Mouse (Mus musculus): ENCODE data around the gene Csmd2. TPM values are rescaled to one million over a fixed set of nuclear protein-coding genes. Genes with fewer than 3 reads are reported as not detected.

Gene Csmd2
- polyA plus RNA-seq, 1 experiment from 2014 or later: 4.3 TPM

GRCm38 (mm10) chr4:128152066-128152465 lies 164.4 kb downstream of the Csmd2 start:
- WGBS: 76% methylated on average over 3 of the region's 3 CpGs
- no peak overlapping the region for H3K4me2 ChIP-seq
- H3K9me3 ChIP-seq: no peaks in the 10 kb centered on the region
- H3K9ac ChIP-seq: no peak overlapping the region
- H3K4me1 ChIP-seq: no peaks in the 10 kb centered on the region
- no peaks in the 10 kb centered on the region for H3K27me3 ChIP-seq
- no peak overlapping the region for H3K4me3 ChIP-seq (replicated peaks)
- no peak for ATAC-seq (ENCODE audit: low FRiP score)
- H3K27ac ChIP-seq: no peak overlapping the region
- no peaks in the 10 kb centered on the region for H3K36me3 ChIP-seq (replicated peaks)

- 93% methylated on average over 4 of the region's 4 CpGs for WGBS
- H3K4me1 ChIP-seq: no peaks in the 10 kb centered on the region
- no peak for ATAC-seq (ENCODE audit: low FRiP score)
- no peak overlapping the region for H3K27ac ChIP-seq
- no peak overlapping the region for H3K9ac ChIP-seq
- no peaks in the 10 kb centered on the region for H3K36me3 ChIP-seq (replicated peaks)
- H3K4me3 ChIP-seq (replicated peaks): no peak overlapping the region
- no peaks in the 10 kb centered on the region for H3K9me3 ChIP-seq
- H3K27me3 ChIP-seq: no peaks in the 10 kb centered on the region
- H3K4me2 ChIP-seq: no peak overlapping the region
These were observed 165.5 kb downstream of the Csmd2 start for GRCm38 (mm10) chr4:128153144-128153543.

GRCm38 (mm10) chr4:128155226-128155625 lies 167.6 kb downstream of the Csmd2 start:
- WGBS: 19% methylated on average over 3 of the region's 3 CpGs
- Histone ChIP-seq H3K4me2 (no peak overlapping the region), H3K9ac (no peak overlapping the region), H3K9me3 (no peaks in the 10 kb centered on the region), H3K27me3 (no peaks in the 10 kb centered on the region), H3K4me1 (no peaks in the 10 kb centered on the region), H3K27ac (no peak overlapping the region), H3K36me3 (replicated peaks) (no peaks in the 10 kb centered on the region), H3K4me3 (replicated peaks) (no peak overlapping the region)
- no peak for ATAC-seq (ENCODE audit: low FRiP score)

GRCm38 (mm10) chr4:128160656-128161055 lies 173.0 kb downstream of the Csmd2 start:
- no peak overlapping the region for H3K27ac ChIP-seq
- H3K4me2 ChIP-seq: no peak overlapping the region
- H3K27me3 ChIP-seq: no peaks in the 10 kb centered on the region
- no peak overlapping the region for H3K4me3 ChIP-seq (replicated peaks)
- no peak for ATAC-seq (ENCODE audit: low FRiP score)
- H3K9ac ChIP-seq: no peak overlapping the region
- H3K36me3 ChIP-seq (replicated peaks): no peaks in the 10 kb centered on the region
- WGBS: 80% methylated on average over 2 of the region's 2 CpGs
- no peaks in the 10 kb centered on the region for H3K9me3 ChIP-seq
- H3K4me1 ChIP-seq: peaks cover 8% of the 10 kb centered on the region; the same call in 1 of the 2 replicates

GRCm38 (mm10) chr4:128170181-128170580 lies 182.5 kb downstream of the Csmd2 start:
- Histone ChIP-seq H3K4me3 (replicated peaks) (no peak overlapping the region), H3K4me2 (no peak overlapping the region), H3K4me1 (no peaks in the 10 kb centered on the region; the same call in 1 of the 2 replicates), H3K27ac (no peak overlapping the region), H3K27me3 (no peaks in the 10 kb centered on the region), H3K9ac (no peak overlapping the region), H3K36me3 (replicated peaks) (no peaks in the 10 kb centered on the region), H3K9me3 (no peaks in the 10 kb centered on the region)
- no peak for ATAC-seq (ENCODE audit: low FRiP score)
- 94% methylated on average over 8 of the region's 8 CpGs for WGBS

- Histone ChIP-seq H3K9ac (no peak overlapping the region), H3K36me3 (replicated peaks) (no peaks in the 10 kb centered on the region), H3K9me3 (no peaks in the 10 kb centered on the region), H3K4me3 (replicated peaks) (no peak overlapping the region), H3K27me3 (no peaks in the 10 kb centered on the region), H3K4me1 (peaks cover 9% of the 10 kb centered on the region), H3K4me2 (no peak overlapping the region), H3K27ac (no peak overlapping the region)
- ATAC-seq (ENCODE audit: low FRiP score): no peak
- 87% methylated on average over 9 of the region's 9 CpGs for WGBS
These were observed 183.6 kb downstream of the Csmd2 start for GRCm38 (mm10) chr4:128171233-128171632.

GRCm38 (mm10) chr4:128171701-128172100 lies 184.0 kb downstream of the Csmd2 start:
- Histone ChIP-seq H3K4me3 (replicated peaks) (no peak overlapping the region), H3K9ac (no peak overlapping the region), H3K4me1 (peaks cover 13% of the 10 kb centered on the region), H3K4me2 (no peak overlapping the region), H3K36me3 (replicated peaks) (no peaks in the 10 kb centered on the region), H3K27me3 (no peaks in the 10 kb centered on the region), H3K27ac (no peak overlapping the region), H3K9me3 (no peaks in the 10 kb centered on the region)
- ATAC-seq (ENCODE audit: low FRiP score): no peak
- WGBS: 100% methylated on average over 1 of the region's 1 CpGs

GRCm38 (mm10) chr4:128178974-128179373 lies 191.3 kb downstream of the Csmd2 start:
- H3K27me3 ChIP-seq: no peaks in the 10 kb centered on the region
- WGBS: 70% methylated on average over 8 of the region's 8 CpGs
- H3K27ac ChIP-seq: no peak overlapping the region
- H3K9ac ChIP-seq: no peak overlapping the region
- no peaks in the 10 kb centered on the region for H3K36me3 ChIP-seq (replicated peaks)
- no peak overlapping the region for H3K4me2 ChIP-seq
- no peak overlapping the region for H3K4me3 ChIP-seq (replicated peaks)
- peaks cover 24% of the 10 kb centered on the region for H3K4me1 ChIP-seq
- no peak for ATAC-seq (ENCODE audit: low FRiP score)
- H3K9me3 ChIP-seq: no peaks in the 10 kb centered on the region

GRCm38 (mm10) chr4:128179581-128179980 lies 191.9 kb downstream of the Csmd2 start:
- Histone ChIP-seq H3K27me3 (no peaks in the 10 kb centered on the region), H3K36me3 (replicated peaks) (no peaks in the 10 kb centered on the region), H3K4me2 (no peak overlapping the region), H3K27ac (no peak overlapping the region), H3K4me1 (peaks cover 24% of the 10 kb centered on the region), H3K4me3 (replicated peaks) (no peak overlapping the region), H3K9ac (no peak overlapping the region), H3K9me3 (no peaks in the 10 kb centered on the region)
- ATAC-seq (ENCODE audit: low FRiP score): no peak
- WGBS: 92% methylated on average over 2 of the region's 2 CpGs

GRCm38 (mm10) chr4:128184747-128185146 lies 197.1 kb downstream of the Csmd2 start:
- ATAC-seq (ENCODE audit: low FRiP score): no peak
- no peaks in the 10 kb centered on the region for H3K36me3 ChIP-seq (replicated peaks)
- H3K9ac ChIP-seq: no peak overlapping the region
- H3K27me3 ChIP-seq: no peaks in the 10 kb centered on the region
- peaks cover 5% of the 10 kb centered on the region; the same call in 1 of the 2 replicates for H3K4me1 ChIP-seq
- H3K4me3 ChIP-seq (replicated peaks): no peak overlapping the region
- H3K4me2 ChIP-seq: no peak overlapping the region
- 86% methylated on average over 1 of the region's 1 CpGs for WGBS
- H3K9me3 ChIP-seq: no peaks in the 10 kb centered on the region
- no peak overlapping the region for H3K27ac ChIP-seq

- H3K9ac ChIP-seq: no peak overlapping the region
- 91% methylated on average over 8 of the region's 8 CpGs for whole genome bisulfite sequencing
These were observed 206.8 kb downstream of the Csmd2 start for GRCm38 (mm10) chr4:128194454-128194853.

GRCm38 (mm10) chr4:128217991-128218595 lies 230.4 kb downstream of the Csmd2 start:
- Histone ChIP-seq H3K9me3 (no peaks in the 10 kb centered on the region), H3K9ac (no peak overlapping the region), H3K4me1 (peaks cover 1% of the 10 kb centered on the region), H3K36me3 (replicated peaks) (no peaks in the 10 kb centered on the region), H3K4me2 (no peak overlapping the region), H3K27ac (no peak overlapping the region), H3K27me3 (peaks cover 3% of the 10 kb centered on the region; the same call in 1 of the 2 replicates), H3K4me3 (replicated peaks) (no peak overlapping the region)
- no peak for ATAC-seq (ENCODE audit: low FRiP score)
- WGBS: 83% methylated on average over 13 of the region's 13 CpGs

More at GRCm38 (mm10) chr4:128194454-128194853, 206.8 kb downstream of the Csmd2 start:
- Histone ChIP-seq H3K4me3 (replicated peaks) (no peak overlapping the region), H3K9me3 (no peaks in the 10 kb centered on the region), H3K4me2 (no peak overlapping the region), H3K27me3 (no peaks in the 10 kb centered on the region), H3K27ac (no peak overlapping the region), H3K36me3 (replicated peaks) (no peaks in the 10 kb centered on the region), H3K4me1 (no peaks in the 10 kb centered on the region)
- ATAC-seq (ENCODE audit: low FRiP score): no peak

- WGBS: 75% methylated on average over 6 of the region's 6 CpGs
- H3K27ac ChIP-seq: no peak overlapping the region
- ATAC-seq (ENCODE audit: low FRiP score): no peak
- no peaks in the 10 kb centered on the region for H3K36me3 ChIP-seq (replicated peaks)
- no peak overlapping the region for H3K9ac ChIP-seq
- no peak overlapping the region for H3K4me3 ChIP-seq (replicated peaks)
- H3K4me1 ChIP-seq: peaks cover 15% of the 10 kb centered on the region
- no peak overlapping the region for H3K4me2 ChIP-seq
- H3K9me3 ChIP-seq: no peaks in the 10 kb centered on the region
- H3K27me3 ChIP-seq: peaks cover 3% of the 10 kb centered on the region; the same call in 1 of the 2 replicates
These were observed 236.8 kb downstream of the Csmd2 start for GRCm38 (mm10) chr4:128224453-128224852.

Measured in forebrain, embryonic 12.5 days (tissue).